Mouse (Mus musculus) brain, adult 2 months (tissue): ENCODE measurements around the gene Adamts15.

Source experiments
- DNase-seq: peaks from one replicate; pipeline ENCODE4 v3.0.0; 2011; ENCODE audit warnings: low read depth, low spot score

Adamts15 gene

DNA sequence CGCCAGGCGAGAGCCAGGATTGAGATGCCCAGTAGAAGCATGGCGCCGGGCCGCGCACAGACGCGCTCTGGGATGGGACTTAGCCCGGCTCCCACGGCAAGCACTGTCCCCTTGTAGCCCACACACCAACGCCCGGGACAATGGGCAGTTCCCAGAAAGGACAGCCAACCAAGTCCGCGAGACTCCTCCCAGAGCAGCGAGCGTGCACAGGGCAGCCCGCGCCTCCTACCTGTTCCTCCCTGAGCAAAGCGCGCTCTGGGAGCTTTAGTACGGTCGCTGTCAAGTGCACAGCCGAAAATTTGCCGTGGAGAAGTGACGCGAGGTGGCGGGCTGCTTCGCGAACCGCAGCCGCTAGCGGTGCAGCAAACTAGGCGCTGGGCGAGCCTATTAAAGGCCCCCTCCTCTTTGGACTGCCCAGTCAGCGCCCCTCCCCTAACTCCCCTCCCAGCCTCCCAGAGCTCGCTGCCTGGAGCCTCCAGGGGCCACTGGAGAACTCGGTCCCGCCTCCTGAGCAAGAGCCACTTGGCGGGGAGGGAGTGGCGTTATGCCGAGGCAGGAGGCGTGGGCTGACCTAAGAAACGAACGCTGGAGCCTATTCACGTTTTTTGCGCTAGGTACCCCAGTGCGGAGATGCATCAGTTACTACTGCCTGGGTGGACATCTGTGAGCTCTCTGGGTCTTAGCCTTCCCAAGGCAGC is at the start of gene Adamts15:
Adamts15 (minus strand) TSS at position 256 of the 698 bp plus-strand sequence.
- DNase-seq: peak; percentile 74

DNA sequence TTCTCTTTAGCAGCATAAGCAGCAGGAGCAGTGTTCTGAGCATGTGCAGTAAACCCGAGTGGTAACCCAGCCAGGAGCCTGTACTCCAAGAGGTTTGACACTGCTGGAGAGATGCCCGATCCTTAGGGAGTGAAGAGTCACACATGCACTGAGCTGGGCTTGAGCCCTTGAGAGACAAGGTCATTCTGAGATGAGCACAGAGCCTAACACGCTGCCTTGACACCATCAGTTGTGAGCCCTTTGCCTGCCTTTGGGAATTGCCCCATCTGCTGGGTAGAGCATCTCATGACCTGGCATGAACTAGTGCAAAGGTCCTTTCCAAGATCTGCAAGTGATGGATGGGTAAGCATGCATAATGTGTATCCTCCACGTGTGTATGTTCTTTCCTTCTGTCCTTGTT is 49.7 kb upstream of the Adamts15 start:
- DNase-seq: peak; percentile 9

DNA sequence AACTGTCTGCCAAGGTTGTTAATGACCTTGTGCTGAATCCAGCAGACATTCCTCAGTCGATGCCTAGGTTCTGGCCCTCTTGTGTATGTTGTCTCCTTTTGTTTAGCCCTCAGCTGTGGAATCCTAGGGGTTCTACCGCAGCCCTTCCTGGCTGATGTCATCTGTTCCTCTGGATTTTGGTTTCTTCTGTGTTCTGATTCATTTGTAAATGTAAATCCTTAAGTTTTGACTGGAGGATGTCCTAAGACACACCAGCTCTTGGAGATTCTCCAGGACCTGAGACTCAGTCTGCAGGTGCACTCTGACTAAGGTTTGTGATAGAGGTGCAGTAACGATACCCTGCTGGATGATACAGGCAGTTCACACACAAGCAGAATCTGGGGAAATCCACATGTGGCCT is 47.7 kb upstream of the Adamts15 start:
- DNase-seq: no peak

DNA sequence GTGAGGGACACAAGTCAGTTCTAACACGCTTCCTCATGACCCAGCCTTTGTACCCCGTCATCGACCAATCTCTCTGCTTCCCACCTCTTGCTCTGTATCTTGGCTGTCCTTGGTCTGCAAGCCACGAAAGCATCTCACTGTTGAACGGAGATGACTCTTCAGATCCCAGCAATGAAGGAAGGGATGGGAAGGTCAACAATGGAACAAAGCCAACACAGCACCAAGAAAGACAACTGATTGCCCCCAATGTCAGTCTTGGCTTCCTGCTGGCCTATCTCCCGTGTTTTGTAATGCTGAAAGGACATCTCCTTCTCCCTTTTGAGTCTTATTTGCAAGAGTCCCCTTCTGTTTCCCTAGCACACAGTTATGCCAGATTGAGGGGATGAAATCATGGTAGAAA is 45.9 kb upstream of the Adamts15 start:
- no peak for DNase-seq

DNA sequence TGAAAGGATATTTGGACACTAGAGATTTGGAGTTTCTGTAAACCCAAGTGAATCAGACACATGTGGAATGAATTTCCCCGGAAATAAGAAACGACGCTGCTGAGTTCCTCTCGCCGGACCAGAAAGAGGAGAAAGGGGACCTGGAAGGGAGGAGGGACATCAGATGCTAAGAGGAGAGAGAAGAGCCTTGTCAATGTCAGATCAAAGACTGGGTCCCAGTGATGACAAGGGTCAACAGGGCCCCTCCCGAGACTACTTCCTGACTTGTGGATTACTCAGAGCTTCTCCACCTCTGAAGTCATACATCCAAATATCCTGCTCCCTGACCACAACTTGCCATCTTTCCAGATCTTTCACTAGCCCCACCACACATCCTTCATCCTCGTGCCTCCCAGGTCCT is 44.6 kb upstream of the Adamts15 start:
- DNase-seq: no peak

DNA sequence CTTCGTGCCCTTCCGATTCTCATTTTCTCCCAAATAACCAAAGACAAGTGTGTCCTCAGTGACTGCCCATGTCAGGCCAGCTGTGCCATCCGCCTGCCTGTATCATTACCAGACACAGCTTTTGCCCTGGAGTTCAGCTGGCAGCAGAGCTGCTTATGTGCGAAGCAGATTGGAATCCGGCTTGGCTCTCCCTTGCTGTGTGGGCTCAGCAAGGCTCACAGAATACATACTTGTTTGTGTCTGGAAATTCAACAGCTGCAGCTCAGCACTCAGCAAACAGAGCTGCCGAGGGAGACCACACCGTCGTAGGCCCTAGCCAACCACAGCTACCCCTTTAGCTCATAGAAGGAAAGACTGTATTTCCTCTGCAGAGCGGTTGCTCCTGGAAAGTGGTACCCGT is 42.4 kb upstream of the Adamts15 start:
- DNase-seq: peak; percentile 66

DNA sequence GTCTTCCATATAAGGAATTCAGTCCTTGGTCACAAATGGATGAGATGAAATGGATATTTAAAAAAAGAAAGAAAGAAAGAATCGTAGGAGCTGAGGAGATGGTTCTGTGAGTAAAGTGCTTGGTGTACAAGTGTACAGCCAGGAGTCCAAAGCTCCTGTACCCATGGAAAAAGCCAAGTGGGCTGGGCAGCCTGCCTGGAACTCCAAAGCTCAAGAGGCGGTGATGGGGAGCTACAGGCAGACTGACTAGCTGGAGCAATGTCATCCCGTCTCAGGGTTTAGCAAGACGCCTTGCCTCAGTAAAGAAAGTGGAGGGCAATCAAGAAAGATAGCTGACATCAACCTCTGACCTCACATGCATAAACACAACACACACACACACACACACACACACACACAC is 41.5 kb upstream of the Adamts15 start:
- no peak for DNase-seq

DNA sequence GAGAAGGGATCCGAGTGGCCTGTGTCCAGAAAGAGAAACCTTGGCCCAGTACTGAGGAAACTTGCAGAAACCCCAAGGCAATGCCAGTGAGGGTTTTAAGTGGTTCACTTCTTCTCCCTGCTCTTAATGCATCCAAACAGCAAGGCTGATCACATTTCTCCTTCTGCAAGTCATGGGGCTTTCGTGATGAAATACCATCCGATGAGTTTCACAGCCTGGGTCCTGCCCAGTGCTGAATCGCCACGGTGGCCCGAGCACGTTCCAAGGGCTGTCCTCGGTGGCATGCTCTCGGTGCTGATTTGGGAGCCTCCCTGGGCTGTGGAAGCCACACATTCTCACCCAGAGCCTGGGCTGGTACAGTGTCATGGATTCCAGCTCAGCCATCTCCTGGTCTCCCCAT is 33.0 kb upstream of the Adamts15 start:
- no peak for DNase-seq

DNA sequence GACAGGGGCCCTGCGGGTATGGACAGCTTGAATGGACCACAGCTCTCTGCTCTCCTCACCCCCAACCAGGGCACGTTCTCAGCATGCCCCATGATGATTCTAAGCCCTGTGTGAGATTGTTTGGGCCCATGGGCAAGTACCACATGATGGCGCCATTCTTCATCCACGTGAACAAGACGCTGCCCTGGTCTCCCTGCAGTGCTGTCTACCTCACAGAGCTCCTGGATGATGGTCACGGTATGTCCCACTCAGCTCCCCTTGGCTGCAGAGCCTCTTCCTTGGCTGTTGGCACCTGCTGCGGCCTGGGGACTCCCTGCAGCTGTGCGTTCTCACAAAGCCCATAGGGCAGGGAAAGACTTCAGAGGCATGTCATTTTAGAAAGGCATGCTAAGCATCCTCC is 31.0 kb upstream of the Adamts15 start:
- DNase-seq: peak; percentile 55

DNA sequence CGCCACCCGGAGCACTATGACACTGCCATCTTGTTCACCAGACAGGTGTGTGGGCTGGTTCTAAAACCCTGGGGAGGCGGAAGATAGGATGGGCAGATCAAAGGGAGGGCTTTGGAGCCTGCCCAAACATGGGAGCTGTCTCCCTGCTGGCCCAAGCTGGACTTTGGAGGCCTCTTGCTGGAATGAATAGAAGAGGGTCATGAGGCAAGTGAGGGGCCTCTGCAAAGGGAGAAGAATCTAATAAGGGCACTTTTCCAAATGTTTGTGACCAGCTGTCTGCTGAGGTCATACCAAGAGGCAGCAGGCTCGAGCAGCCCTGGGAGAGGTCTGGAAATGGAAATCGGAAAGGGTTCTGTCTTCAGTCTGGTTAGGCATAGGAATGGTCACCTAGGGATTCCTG is 29.2 kb upstream of the Adamts15 start:
- DNase-seq: no peak

DNA sequence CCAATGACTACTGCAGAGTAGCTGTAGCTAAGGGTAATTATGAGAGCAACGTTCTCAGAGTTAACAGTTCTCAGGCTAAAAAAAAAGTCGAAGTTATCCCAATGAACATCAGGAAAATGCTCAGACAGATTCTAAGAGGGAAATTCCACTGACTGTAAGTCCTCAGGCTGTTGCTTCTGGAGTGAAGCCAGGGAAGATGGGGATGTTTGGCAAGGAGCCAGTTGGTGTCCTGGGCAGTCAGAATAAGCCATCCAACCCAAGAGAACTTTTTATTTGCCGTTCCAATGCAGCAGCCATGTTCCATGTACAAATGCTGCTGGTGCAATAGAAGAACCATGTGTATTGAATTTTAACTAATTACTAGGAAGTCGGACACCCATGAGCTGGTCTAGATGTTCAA is 28.3 kb upstream of the Adamts15 start:
- no peak for DNase-seq

DNA sequence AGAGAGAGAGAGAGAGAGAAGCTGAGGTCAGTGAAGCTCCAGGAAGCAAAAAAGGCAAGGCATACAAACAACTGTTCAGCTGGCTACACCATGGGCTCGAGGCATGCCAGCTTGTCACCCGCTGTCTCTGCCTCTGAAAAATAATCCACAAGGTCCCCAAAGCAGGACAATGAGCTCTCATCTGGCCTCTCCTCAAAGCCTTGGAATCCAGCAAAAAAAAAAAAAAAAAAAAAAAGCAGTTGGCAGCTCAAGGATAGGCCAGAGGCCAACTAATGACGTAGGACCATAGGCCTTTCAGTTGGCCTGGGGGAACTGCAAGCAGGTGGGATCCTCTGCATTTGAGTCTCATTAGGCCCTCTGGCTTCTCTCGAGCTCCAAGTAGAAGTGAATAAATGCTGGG is 27.7 kb upstream of the Adamts15 start:
- no peak for DNase-seq

DNA sequence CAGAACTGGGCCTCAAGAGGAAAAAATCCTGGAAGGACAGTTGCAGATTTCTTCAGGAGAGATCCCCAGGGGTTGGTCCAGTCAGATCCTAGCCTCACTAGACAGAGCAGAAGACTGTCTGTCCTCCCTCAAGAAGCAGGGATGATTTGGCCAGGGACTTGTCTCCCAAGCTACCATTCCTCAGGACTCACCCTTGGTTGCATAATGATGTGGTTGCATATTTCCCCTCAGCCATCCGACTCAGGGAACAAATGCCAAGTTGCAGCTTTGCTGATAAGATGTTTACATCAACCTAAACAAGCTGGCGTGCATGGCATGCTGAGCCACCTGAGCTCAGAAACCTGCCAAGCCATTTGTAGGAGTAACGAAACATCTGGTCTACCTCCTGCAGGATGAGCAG is 27.2 kb upstream of the Adamts15 start:
- DNase-seq: no peak

DNA sequence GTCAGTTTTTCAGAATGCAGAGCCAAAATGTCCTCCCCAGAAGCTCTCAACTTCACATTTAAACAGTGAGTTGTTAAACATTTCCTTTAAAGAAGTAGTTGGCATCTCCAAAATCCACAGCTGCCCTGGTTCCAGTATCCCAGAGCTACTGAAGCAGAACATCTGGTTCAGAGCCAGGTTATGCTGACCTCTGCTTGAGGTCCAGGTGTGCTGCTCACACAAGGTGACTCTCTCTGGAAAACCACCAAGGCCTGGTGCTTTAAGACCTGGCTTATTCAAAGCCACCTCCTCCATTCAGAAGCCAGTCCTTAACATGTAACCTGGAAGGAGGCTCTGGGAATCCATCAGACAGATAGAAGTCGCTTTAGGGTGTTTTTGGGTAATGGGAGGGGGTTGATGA is 23.0 kb upstream of the Adamts15 start:
- DNase-seq: no peak

DNA sequence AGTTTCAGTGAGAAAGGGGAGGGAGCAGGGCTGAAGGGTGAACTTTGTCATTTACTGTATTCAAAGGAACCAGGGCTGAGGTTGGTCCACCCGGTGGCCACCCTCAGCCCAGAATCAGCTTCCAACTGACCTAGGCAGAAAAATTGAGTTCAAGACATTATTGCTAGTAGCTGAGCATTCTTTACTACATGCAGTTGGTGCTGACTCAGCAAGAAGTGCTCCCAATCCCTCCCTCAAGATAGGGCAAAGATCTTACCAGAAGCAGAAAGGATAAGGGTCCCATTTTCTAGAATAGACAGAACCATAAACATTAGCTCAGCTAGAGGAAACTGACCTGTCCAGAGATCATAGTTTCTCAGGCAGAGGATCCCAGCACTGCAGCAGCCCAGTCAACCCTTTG is 22.0 kb upstream of the Adamts15 start:
- no peak for DNase-seq

DNA sequence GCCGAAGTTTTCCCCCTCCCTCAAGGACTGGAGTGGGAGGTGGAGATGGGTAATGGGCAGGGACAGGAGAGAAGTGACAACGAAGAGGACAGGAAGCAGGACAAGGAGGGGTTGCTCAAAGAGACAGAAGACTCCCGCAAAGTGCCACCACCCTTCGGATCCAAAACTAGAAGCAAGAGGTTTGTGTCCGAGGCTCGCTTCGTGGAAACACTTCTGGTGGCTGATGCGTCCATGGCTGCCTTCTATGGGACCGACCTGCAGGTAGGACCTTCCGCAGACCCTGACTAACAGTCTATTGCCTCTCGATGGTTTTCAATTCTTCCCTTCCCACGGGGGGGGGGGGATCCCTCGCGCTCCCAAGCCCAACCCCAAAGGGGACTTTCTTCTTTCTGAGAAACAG is 21.1 kb upstream of the Adamts15 start:
- DNase-seq: no peak

DNA sequence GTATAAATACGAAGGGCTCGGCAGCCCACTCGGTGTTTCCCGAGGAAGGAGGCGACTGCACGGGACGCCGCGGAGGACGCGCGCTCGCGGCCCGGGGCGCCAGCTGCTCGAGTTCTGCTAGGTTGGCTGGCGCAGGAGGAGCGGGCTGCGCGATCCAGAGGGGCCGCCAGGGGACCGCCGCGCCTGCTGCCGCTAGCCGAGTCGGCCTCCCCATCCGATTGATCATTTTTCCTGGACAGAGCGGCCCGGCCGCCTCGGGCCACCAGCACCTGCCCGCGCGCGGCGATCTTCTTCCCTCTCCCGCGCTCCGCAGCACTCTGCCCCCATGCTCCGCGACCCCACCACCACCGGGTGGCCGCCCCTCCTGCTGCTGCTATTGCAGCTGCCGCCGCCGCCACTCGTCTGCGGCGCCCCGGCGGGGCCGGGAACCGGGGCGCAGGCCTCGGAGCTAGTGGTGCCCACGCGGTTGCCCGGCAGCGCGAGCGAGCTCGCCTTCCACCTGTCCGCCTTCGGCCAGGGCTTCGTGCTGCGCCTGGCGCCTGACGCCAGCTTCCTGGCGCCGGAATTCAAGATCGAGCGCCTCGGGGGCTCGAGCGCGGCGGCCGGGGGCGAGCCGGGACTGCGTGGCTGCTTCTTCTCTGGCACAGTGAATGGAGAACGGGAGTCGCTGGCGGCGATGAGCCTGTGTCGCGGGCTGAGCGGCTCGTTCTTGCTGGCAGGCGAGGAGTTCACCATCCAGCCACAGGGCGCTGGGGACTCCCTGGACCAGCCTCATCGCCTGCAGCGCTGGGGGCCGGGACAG is 20.5 kb upstream of the Adamts15 start, which contains the start of gene Adamts8:
Adamts8 (plus strand) TSS at position 51 of the 802 bp plus-strand sequence.
- DNase-seq: no peak

DNA sequence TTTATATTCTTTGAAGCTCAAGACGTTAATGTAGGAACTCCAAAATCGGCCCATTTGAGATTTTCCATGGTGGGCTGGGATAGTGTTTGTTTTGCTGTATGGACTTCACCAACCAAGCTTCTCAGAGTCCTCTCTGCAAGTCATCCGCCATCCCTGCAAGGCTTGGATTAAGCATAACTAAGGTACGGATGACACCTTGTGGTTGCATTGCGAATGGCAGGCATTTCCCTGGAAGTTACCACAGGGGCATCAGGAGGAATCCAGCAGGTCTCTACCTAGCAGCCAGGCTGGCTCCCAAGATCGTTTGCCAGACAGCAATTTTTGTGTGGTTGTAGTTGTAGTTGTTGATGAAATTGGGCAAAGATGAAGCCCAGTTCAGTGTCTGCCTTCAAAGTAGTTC is 18.1 kb upstream of the Adamts15 start:
- peak; percentile 92 for DNase-seq

DNA sequence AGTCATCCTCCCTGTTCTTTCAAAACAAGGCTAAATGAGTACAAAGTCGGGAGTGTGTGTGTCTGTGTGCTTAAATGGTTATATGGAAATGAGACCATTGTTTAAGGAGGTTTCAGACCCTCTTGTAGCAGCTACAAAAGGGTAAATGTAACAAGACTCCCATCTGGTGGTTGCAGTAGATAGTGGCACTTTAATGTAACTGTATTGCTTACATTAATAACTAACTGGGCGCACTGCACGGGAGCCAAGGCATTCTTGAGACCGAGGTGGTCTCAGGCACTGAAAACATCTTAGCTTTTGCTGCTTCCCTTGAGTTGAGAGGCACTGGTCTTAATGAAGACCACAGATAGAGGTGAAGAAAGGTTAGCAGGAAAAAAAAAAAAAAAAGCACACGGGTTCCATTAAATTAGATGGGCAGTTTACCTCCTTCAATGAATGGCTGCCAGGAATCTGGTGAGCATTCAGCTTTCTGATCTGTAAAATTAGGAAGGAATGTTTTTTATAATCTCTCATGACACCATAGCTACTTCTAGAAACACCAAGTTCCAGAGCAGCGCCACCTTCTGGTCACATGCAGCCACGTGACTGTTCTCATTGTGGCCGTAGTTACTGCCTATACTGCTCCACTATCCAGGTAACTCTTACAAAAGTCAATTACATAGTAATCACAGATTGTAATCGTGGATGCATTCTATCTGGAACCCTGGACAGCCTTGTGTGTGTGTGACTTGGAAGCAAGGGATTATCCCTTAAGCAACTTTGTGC is 14.6 kb upstream of the Adamts15 start:
- peak; percentile 77 for DNase-seq

DNA sequence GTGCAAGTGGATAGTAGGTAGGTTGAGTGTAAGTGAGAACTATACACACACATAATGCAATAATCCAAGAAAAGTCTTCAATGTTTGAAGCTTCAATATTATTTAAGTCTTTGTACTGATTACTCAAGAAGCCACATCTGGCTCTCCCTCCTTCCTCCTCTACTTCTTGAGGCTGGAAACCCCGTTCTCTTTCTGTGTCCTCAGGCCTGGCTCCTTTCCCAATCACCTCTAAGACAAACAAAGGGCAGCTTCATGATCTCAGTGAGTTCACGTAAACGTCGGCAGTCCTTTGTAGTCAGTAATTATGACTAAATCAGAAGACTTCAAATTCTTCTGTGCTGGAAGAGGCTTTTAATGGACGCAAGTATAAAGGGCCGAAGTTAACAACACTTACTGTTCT is 12.6 kb upstream of the Adamts15 start:
- DNase-seq: no peak

DNA sequence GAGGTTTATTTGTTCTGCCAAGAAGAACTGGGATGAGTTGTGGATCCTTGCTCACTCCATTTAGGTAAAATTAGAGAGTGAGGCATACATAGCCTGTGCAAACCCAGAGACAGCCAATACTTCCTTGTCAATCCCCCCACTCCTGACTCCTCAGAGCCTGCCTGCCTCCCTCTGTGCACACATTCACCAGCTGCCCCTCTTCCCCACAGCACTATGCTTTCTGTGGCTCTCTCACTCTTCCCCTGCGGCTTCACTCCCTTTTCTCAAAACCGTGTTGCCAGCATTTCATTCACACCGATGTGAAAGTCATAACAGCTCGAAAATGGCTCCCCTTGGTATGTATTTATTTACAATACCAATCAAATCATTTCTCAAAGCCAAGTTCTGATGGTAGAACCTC is 10.1 kb upstream of the Adamts15 start:
- no peak for DNase-seq

DNA sequence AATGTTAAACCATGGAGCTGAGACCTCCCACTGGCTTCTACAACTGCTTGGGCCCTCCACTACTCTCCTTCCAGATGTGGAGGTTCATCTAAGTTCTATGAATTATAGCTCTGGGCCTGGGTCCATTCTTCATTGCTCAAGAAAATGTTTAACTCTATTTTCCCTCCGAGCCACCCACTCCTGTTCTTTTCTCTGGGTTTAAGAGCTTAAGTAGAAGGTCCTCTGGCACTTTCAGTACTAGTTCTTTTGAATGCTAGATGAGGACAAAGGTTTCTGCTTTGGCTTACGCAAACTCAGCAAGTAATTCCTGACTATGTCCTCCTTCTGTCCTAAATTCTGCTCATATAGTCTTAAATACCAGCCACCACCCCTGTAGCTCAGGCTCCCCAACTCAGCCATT is 6.5 kb upstream of the Adamts15 start:
- DNase-seq: no peak
